Mouse (Mus musculus) testis, adult 2 months (tissue): ENCODE measurements around the gene Sh3gl3. TPM values are rescaled to one million over a fixed set of nuclear protein-coding genes. Genes with fewer than 3 reads are reported as not detected.

ENCODE experiments used
- H3K27ac ChIP-seq: fragments of 200-500 bp; 2 replicates; pipeline ENCODE4 v1.5.1; 2012; ENCODE audit warnings: low read depth, low read length; ENCODE audit not compliant: control insufficient read depth, insufficient read depth
- H3K27me3 ChIP-seq: fragments of 200-500 bp; 2 replicates; pipeline ENCODE4 v1.6.1; 2012; ENCODE audit warnings: mild to moderate bottlenecking, low read length, moderate library complexity; ENCODE audit not compliant: control insufficient read depth, insufficient read depth
- H3K36me3 ChIP-seq: fragments of 200-500 bp; 2 replicates; pipeline ENCODE4 v1.6.1; 2012; ENCODE audit warnings: mild to moderate bottlenecking, low read length; ENCODE audit not compliant: control insufficient read depth, insufficient read depth
- H3K4me1 ChIP-seq: fragments of 200-500 bp; 2 replicates; pipeline ENCODE4 v1.6.1; 2012; ENCODE audit warnings: low read length; ENCODE audit not compliant: control insufficient read depth, insufficient read depth
- H3K4me3 ChIP-seq: fragments of 200-500 bp; 2 replicates; pipeline ENCODE4 v1.5.1; 2012; ENCODE audit warnings: low read depth, mild to moderate bottlenecking, low read length, moderate library complexity, mixed read lengths; ENCODE audit not compliant: control insufficient read depth
- CTCF ChIP-seq: fragments of 200-500 bp; IDR thresholded peaks from 2 replicates; pipeline ENCODE4 v1.5.1; 2012; ENCODE audit warnings: low read depth, mild to moderate bottlenecking, inconsistent platforms, low read length, moderate library complexity; ENCODE audit not compliant: control insufficient read depth, insufficient read depth, insufficient replicate concordance
- POLR2A ChIP-seq: fragments of 200-500 bp; IDR thresholded peaks from 2 replicates; pipeline ENCODE4 v1.6.1; 2012; ENCODE audit warnings: low read depth, mild to moderate bottlenecking, inconsistent platforms, low read length, moderate library complexity; ENCODE audit not compliant: control insufficient read depth
- polyA plus RNA-seq: library from polyadenylated mRNA; depleted of rRNA; stranded (reverse); fragments of >200 nt; gene quantifications from 2 replicates; pipeline ENCODE4 v1.2.3, GENCODE M21; 2012

Gene Sh3gl3
- polyA plus RNA-seq, 1 experiment: 81.4 TPM

DNA sequence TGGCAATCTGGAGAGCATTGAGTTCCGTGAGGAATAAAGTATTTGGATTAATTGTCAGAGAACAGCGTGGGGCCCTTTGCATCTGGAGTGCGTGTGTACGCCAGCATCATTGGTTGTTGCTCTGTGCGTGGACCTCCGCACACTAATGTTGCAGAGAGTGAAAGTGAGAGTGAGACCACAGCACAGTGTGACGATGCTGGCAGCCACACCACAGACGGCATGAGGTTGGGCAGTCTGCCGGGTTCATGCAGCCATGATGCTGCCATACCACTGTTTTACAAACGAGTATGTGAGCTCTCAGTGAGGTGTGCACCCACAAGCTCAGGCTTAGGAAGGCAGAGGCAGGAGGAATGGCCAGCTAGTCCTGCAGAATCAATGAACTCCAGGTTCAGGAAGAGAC, 120.4 kb downstream of the Sh3gl3 start:
- H3K27me3 ChIP-seq: no peaks in the 10 kb centered on the region
- no peaks in the 10 kb centered on the region for H3K4me1 ChIP-seq
- H3K36me3 ChIP-seq: peaks cover 1% of the 10 kb centered on the region; the same call in 1 of the 2 replicates
- H3K27ac ChIP-seq: no peak overlapping the region
- TF ChIP-seq CTCF (no peak), POLR2A (no peak)
- peak overlapping the region; percentile 44 for H3K4me3 ChIP-seq

DNA sequence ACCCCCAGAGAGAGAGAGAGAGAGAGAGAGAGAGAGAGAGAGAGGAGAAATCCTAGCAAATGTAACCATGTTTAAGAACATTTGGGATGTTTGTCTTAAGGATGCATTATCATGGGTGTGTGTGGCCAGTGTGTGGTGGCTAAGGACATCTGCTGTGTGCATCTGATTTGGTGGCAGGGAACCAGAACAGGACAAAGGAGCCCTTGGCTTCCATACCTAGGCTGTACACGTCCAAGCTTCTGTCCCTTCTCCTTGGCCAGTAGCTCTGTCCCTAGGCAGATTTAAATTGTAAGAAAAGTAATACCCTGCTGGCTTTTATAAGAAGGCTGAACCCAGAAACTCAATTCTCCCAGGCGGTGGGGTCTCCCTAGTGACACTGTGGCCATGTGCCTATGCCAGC, 121.0 kb downstream of the Sh3gl3 start:
- Histone ChIP-seq H3K4me1 (no peaks in the 10 kb centered on the region), H3K27ac (no peak overlapping the region), H3K27me3 (no peaks in the 10 kb centered on the region), H3K4me3 (peak overlapping the region; percentile 16), H3K36me3 (peaks cover 1% of the 10 kb centered on the region; the same call in 1 of the 2 replicates)
- no peak for TF ChIP-seq POLR2A
- TF ChIP-seq CTCF: no peak

DNA sequence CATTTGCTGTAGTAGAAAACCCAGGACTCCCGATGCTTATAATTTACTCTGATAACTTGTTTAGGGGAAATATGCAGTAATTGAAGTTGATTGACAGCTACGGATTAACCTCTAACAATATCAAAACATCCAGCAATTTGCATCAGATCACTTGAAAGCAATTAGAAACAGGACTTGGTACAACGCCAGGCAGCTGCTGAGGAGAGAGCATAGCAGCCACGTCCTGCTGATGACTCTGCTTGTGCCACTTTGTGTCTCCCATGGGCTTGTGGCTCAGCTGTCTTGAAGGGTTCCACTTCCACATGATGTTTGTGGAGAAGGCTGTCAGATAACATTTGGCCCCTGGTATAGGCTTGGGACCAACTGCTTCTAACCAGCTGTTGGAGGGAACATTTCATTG, 134.8 kb downstream of the Sh3gl3 start:
- Histone ChIP-seq H3K4me1 (no peaks in the 10 kb centered on the region), H3K36me3 (no peaks in the 10 kb centered on the region), H3K27me3 (no peaks in the 10 kb centered on the region), H3K4me3 (no peak overlapping the region), H3K27ac (no peak overlapping the region)
- TF ChIP-seq POLR2A: no peak
- no peak for TF ChIP-seq CTCF

DNA sequence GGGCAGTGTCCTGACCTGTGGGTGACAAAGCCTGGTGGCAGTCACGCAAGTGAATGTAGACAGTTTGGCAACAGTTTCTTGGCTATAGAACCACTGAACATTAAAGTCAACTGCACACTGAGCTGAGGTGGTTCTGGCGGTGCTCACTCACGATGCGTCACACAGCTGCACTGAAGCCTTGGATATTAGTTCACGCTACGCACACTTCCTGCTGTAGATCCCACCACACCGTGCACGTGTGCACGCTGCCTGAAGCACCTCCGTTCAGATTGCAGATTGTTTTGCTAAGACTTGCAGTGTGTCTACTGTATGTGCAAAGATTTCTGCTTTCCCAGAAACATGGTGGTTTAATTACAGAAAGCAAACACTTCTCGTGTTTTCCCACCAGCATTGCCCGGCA, 144.9 kb downstream of the Sh3gl3 start:
- H3K27ac ChIP-seq: no peak overlapping the region
- H3K36me3 ChIP-seq: no peaks in the 10 kb centered on the region
- H3K4me1 ChIP-seq: no peaks in the 10 kb centered on the region
- no peaks in the 10 kb centered on the region for H3K27me3 ChIP-seq
- TF ChIP-seq CTCF (no peak), POLR2A (no peak)
- no peak overlapping the region for H3K4me3 ChIP-seq

DNA sequence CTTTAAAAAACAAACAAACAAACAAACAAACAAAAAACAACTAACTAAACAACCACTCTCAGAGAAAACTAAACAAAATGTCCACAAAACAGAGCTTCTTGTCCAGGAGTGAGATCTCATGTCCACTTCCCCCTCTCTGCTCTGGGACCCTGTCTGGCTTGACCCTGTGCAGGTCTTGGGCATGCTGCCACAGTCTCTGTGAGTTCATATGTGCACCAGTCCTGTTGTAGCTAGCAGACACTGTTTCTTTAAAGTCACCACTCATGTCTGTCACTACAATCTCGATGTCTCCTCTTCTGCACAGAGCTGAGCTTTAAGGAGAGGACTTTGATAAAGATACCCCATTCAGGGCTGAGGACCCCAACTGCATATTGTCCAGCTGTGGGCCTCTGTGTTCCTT, 153.0 kb downstream of the Sh3gl3 start:
- Histone ChIP-seq H3K4me1 (no peaks in the 10 kb centered on the region), H3K27ac (no peak overlapping the region), H3K27me3 (no peaks in the 10 kb centered on the region), H3K36me3 (no peaks in the 10 kb centered on the region), H3K4me3 (no peak overlapping the region)
- TF ChIP-seq POLR2A (no peak), CTCF (no peak)

DNA sequence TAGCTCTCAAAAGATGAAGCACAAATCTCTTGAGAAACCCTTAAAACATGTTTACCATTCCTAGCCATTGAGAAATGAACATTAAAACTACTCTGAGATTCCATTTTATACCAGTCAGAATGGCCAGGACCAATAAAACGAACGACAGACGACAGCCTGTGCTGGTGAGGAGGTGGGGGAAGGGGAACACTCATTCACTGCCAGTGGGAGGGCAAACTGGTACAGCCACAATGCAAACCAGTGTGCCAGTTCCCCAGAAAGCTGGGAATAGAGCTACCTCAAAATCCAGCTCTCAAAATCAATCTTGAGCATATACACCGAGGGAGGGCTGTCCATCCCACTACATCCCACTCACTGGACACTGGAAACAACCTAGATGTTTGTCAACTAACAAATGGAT, 153.6 kb downstream of the Sh3gl3 start:
- H3K27ac ChIP-seq: no peak overlapping the region
- H3K4me1 ChIP-seq: no peaks in the 10 kb centered on the region
- no peak overlapping the region for H3K4me3 ChIP-seq
- TF ChIP-seq POLR2A: no peak
- H3K27me3 ChIP-seq: no peaks in the 10 kb centered on the region
- no peaks in the 10 kb centered on the region for H3K36me3 ChIP-seq

DNA sequence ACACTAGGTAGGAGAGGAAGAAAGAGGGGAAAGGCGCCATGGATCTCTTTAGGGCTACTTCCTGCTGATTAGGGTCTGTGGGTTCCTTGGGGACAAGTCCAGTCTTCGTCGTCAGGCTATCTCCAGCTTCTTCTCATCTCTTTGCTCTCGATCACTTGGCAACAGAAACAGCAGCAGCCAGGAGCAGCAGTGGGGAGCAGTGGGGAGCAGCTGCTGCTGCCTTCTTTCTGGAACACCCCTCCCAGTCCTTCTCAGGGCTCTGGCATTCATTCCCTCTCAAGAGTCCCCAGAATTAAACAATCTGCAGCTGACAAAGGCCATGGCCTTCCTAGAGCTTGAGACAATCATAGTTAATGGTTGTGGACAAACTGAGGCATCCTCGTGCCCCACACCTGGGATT, 154.2 kb downstream of the Sh3gl3 start:
- Histone ChIP-seq H3K4me3 (no peak overlapping the region), H3K36me3 (no peaks in the 10 kb centered on the region), H3K27ac (no peak overlapping the region), H3K4me1 (no peaks in the 10 kb centered on the region), H3K27me3 (no peaks in the 10 kb centered on the region)
- TF ChIP-seq POLR2A (no peak), CTCF (no peak)

DNA sequence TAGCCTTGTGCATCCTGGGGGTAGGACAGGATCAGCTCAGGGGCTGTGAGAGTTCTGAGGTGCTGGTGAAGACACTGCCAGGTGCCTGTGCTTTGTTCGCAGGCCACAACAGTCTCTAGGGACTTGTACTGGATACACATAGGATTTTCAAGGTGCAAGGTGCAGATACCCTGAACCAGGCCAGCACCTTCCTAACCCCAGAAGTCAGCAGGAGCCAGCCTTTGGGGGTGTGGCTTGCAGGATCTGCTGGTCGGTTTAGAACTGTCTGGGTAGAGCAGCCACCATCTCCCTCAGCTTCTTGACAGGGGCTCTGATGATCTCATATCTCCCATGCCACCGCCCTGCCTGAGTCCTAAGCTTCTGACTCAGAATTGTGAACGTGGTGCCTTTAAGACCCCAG, 156.2 kb downstream of the Sh3gl3 start:
- Histone ChIP-seq H3K27ac (no peak overlapping the region), H3K36me3 (no peaks in the 10 kb centered on the region), H3K4me1 (no peaks in the 10 kb centered on the region), H3K27me3 (no peaks in the 10 kb centered on the region), H3K4me3 (no peak overlapping the region)
- no peak for TF ChIP-seq CTCF
- no peak for TF ChIP-seq POLR2A
